ENCODE assay signal across 8 mouse cellular contexts in the genomic region with DNA sequence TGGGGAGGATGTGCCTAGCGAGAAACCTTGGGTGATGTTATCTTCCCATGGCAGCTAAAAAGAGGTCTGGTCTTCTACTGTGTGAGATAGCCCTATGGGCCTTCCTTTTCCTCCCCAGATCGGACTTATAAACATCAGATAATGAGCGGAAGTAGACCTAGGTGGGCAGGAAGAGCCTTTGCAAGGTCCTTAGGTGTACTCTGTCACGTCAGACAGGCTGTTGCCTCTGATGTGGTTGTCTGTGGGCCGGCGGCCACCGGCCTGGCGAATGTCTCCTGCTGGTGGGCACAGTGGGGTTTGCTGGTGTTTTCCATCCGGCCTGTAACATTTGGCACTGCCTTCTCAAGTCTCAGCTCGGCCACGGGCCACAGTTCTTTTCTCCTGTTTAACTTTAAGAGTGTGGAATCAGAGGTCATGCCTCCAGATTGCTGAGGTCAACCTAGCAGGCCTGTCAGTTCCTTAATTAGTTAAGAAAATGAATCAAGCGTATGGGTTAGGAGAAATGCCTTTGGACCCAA. TPM values are rescaled to one million over a fixed set of nuclear protein-coding genes. Genes with fewer than 3 reads are reported as not detected.
DNase-seq lines count a peak whose midpoint lies in the region; ATAC-seq and TF ChIP-seq lines count a peak whose summit lies in the region.

No protein-coding gene starts in this region.

- peaks cover 36% of the 10 kb centered on the region for H3K79me2 ChIP-seq in macrophage (ENCODE audit: inconsistent target)

- H3K9me3 ChIP-seq in lung, embryonic 14.5 days (ENCODE audit: low read depth, low read length) = no peaks in the 10 kb centered on the region
- no peaks in the 10 kb centered on the region for H3K9me3 ChIP-seq in hindbrain, embryonic 11.5 days (ENCODE audit: control insufficient read depth, low read length)

- H3K27me3 ChIP-seq in lung, embryonic 14.5 days (ENCODE audit: insufficient read depth, low read length) = peaks cover 4% of the 10 kb centered on the region; the same call in 1 of the 2 replicates
- peaks cover 3% of the 10 kb centered on the region; the same call in 1 of the 2 replicates for H3K27me3 ChIP-seq in hindbrain, embryonic 11.5 days (ENCODE audit: control insufficient read depth, insufficient read depth, low read length)

- peak overlapping the region; percentile 91 for H3K9ac ChIP-seq in lung, embryonic 14.5 days
- peak overlapping the region; percentile 86 for H3K9ac ChIP-seq in hindbrain, embryonic 11.5 days (ENCODE audit: low read depth, low read length)

- TF ChIP-seq CTCF in lung, embryonic 14.5 days (IDR thresholded peaks at IDR 0.05; ENCODE audit: low read depth) = no peak

- WGBS in lung, embryonic 14.5 days = 16% methylated on average over 12 of the region's 12 CpGs
- 28% methylated on average over 12 of the region's 12 CpGs for WGBS in hindbrain, embryonic 11.5 days
- 10% methylated on average over 12 of the region's 12 CpGs for WGBS in macrophage (ENCODE audit: missing documents)

- no peak for ATAC-seq in lung, embryonic 14.5 days (ENCODE audit: insufficient read depth)
- ATAC-seq in activated CD4-positive, CD25-positive, alpha-beta regulatory T cell, adult 4 months = peak; percentile 33
- ATAC-seq in hindbrain, embryonic 11.5 days (ENCODE audit: low FRiP score) = no peak

- H3K27ac ChIP-seq in lung, embryonic 14.5 days (ENCODE audit: low read depth) = peak overlapping the region; percentile 94
- H3K27ac ChIP-seq in hindbrain, embryonic 11.5 days (ENCODE audit: low read depth, low read length) = no peak overlapping the region
- peak overlapping the region; percentile 57 for H3K27ac ChIP-seq in macrophage

- H3K36me3 ChIP-seq in lung, embryonic 14.5 days (ENCODE audit: insufficient read depth) = peaks cover 46% of the 10 kb centered on the region
- peaks cover 13% of the 10 kb centered on the region; the same call in 1 of the 2 replicates for H3K36me3 ChIP-seq in hindbrain, embryonic 11.5 days (ENCODE audit: control insufficient read depth, insufficient read depth, low read length)
- peaks cover 27% of the 10 kb centered on the region for H3K36me3 ChIP-seq in macrophage (ENCODE audit: inconsistent target)

- peak overlapping the region; percentile 98 for H3K4me2 ChIP-seq in lung, embryonic 14.5 days
- peak overlapping the region; percentile 51 for H3K4me2 ChIP-seq in hindbrain, embryonic 11.5 days (replicated peaks; ENCODE audit: low read depth, low read length)

- peak overlapping the region; percentile 89 for H3K4me3 ChIP-seq in lung, embryonic 14.5 days (ENCODE audit: low read depth, low read length)
- peak overlapping the region; percentile 87 for H3K4me3 ChIP-seq in hindbrain, embryonic 11.5 days (ENCODE audit: low read depth, low read length)
- peak overlapping the region; percentile 84 for H3K4me3 ChIP-seq in macrophage (ENCODE audit: inconsistent target)

- DNase-seq in lung, embryonic 14.5 days = no peak
- no peak for DNase-seq in lung, postnatal 25 days (ENCODE audit: low spot score)
- no peak for DNase-seq in hindbrain, embryonic 11.5 days (ENCODE audit: low spot score)
- no peak for DNase-seq in layer of hippocampus, adult 9-10 months (ENCODE audit: low spot score)
- DNase-seq in urinary bladder, postnatal 14 days (ENCODE audit: low spot score) = no peak
- DNase-seq in frontal cortex, adult 2 months (ENCODE audit: extremely low spot score in 1 of 2, low spot score in 1 of 2) = no peak

- peaks cover 12% of the 10 kb centered on the region; the same call in 1 of the 2 replicates for H3K4me1 ChIP-seq in lung, embryonic 14.5 days (ENCODE audit: insufficient read depth)
- H3K4me1 ChIP-seq in hindbrain, embryonic 11.5 days (replicated peaks; ENCODE audit: control insufficient read depth, insufficient read depth, low read length) = peaks cover 8% of the 10 kb centered on the region

RNA-seq across cellular contexts. Expression of a gene that starts 1.4 kb away (rescaled TPM):
- 978 and 1,085 TPM in 2 replicates for polyA plus RNA-seq in lung, embryonic 14.5 days (2014; fragmentation: Nextera tagmentation; extraction: Ambion mirVana)
- 1,000 to 10,000 TPM; 1,043 to 1,380 TPM for polyA plus RNA-seq in activated CD4-positive, CD25-positive, alpha-beta regulatory T cell, adult 4 months (2017; shearing (Covaris generic))
- 833 and 865 TPM in 2 replicates for polyA plus RNA-seq in hindbrain, embryonic 11.5 days (2014; fragmentation: Nextera tagmentation; extraction: Ambion mirVana)
- total RNA-seq in macrophage (2018; cell fraction: chromatin; rRNA removed) = 100 to 1,000 TPM in 1 of 26 experiments, 10 to 100 TPM in 25; 12.6 to 225 (median 31.4) TPM
- 1,000 to 10,000 TPM in 16 of 26 experiments, 100 to 1,000 TPM in 10; 776 to 2,930 (median 1,241) TPM for total RNA-seq in macrophage (2018; cell fraction: cytosol; rRNA removed)
- 100 to 1,000 TPM; 118 to 308 (median 184) TPM for total RNA-seq in macrophage (2018; cell fraction: nucleus; rRNA removed)
- polyA plus RNA-seq in macrophage (2018) = 892 to 1,637 TPM (median 1,558 TPM) in 3 replicates
- polyA plus RNA-seq in frontal cortex, adult 2 months (2012; rRNA removed) = 1,969 and 2,066 TPM in 2 replicates

RNA-seq across cellular contexts. Expression of a gene that starts 5.5 kb away (rescaled TPM):
- 12.1 and 13.1 TPM in 2 replicates for polyA plus RNA-seq in lung, embryonic 14.5 days (2014; fragmentation: Nextera tagmentation; extraction: Ambion mirVana)
- polyA plus RNA-seq in activated CD4-positive, CD25-positive, alpha-beta regulatory T cell, adult 4 months (2017; shearing (Covaris generic)) = 1 to 10 TPM; 2.4 to 3.3 TPM
- 15.3 and 16.0 TPM in 2 replicates for polyA plus RNA-seq in hindbrain, embryonic 11.5 days (2014; fragmentation: Nextera tagmentation; extraction: Ambion mirVana)
- 100 to 1,000 TPM in 10 of 26 experiments, 10 to 100 TPM in 16; 49.5 to 273 (median 89.0) TPM for total RNA-seq in macrophage (2018; cell fraction: chromatin; rRNA removed)
- 100 to 1,000 TPM; 138 to 232 (median 164) TPM for total RNA-seq in macrophage (2018; cell fraction: cytosol; rRNA removed)
- total RNA-seq in macrophage (2018; cell fraction: nucleus; rRNA removed) = 100 to 1,000 TPM in 25 of 26 experiments, 10 to 100 TPM in 1; 95.9 to 192 (median 148) TPM
- polyA plus RNA-seq in macrophage (2018) = 65.9 to 116 TPM (median 90.0 TPM) in 3 replicates
- polyA plus RNA-seq in frontal cortex, adult 2 months (2012; rRNA removed) = 19.0 and 20.1 TPM in 2 replicates

RNA-seq across cellular contexts. Expression of a gene that starts 57.5 kb away (rescaled TPM):
- polyA plus RNA-seq in lung, embryonic 14.5 days (2014; fragmentation: Nextera tagmentation; extraction: Ambion mirVana) = 0.16 and 0.85 TPM in 2 replicates
- not detected for polyA plus RNA-seq in activated CD4-positive, CD25-positive, alpha-beta regulatory T cell, adult 4 months (2017; shearing (Covaris generic))
- polyA plus RNA-seq in hindbrain, embryonic 11.5 days (2014; fragmentation: Nextera tagmentation; extraction: Ambion mirVana) = 4.6 and 4.8 TPM in 2 replicates
- 1 to 10 TPM in 12 of 26 experiments, under 1 TPM in 10, not detected in 4; 0.32 to 4.7 (median 1.1) TPM for total RNA-seq in macrophage (2018; cell fraction: chromatin; rRNA removed)
- under 1 TPM in 10 of 26 experiments, not detected in 16; 0.03 to 0.19 (median 0.07) TPM for total RNA-seq in macrophage (2018; cell fraction: cytosol; rRNA removed)
- 1 to 10 TPM in 1 of 26 experiments, under 1 TPM in 15, not detected in 10; 0.18 to 1.2 (median 0.48) TPM for total RNA-seq in macrophage (2018; cell fraction: nucleus; rRNA removed)
- polyA plus RNA-seq in macrophage (2018) = 0.09 TPM in 1 of 3 replicates, not detected in the others
- 2.5 and 2.9 TPM in 2 replicates for polyA plus RNA-seq in frontal cortex, adult 2 months (2012; rRNA removed)
